Mouse (Mus musculus) brain, embryonic 14.5 days (tissue): ENCODE results near the gene Nlrp14. TPM values are rescaled to one million over a fixed set of nuclear protein-coding genes. Genes with fewer than 3 reads are reported as not detected.
A peak's percentile ranks its signal among the peaks of the same experiment; 100 is the strongest.

Source experiments
- DNase-seq: peaks from one replicate; pipeline ENCODE4 v3.0.0-alpha.2; 2011; ENCODE audit warnings: low read depth
- CTCF ChIP-seq: fragments of 200-500 bp; IDR thresholded peaks from 2 replicates; pipeline ENCODE4 v1.5.1; 2012; ENCODE audit warnings: inconsistent platforms, mild to moderate bottlenecking, moderate library complexity, borderline replicate concordance; ENCODE audit not compliant: insufficient read depth, insufficient read length; ENCODE audit errors: extremely low read depth
- POLR2A ChIP-seq: fragments of 200-500 bp; IDR thresholded peaks from 2 replicates; pipeline ENCODE4 v1.6.1; 2012; ENCODE audit warnings: mild to moderate bottlenecking, inconsistent platforms, borderline replicate concordance; ENCODE audit not compliant: poor library complexity, insufficient read depth, insufficient read length, severe bottlenecking; ENCODE audit errors: extremely low read depth
- polyA plus RNA-seq: library from polyadenylated mRNA; depleted of rRNA; stranded (reverse); fragments of >200 nt; gene quantifications from 2 replicates; pipeline ENCODE4 v1.2.3, GENCODE M21; 2012; rRNA removed

Nlrp14 gene
- polyA plus RNA-seq, 1 experiment: not detected

DNA sequence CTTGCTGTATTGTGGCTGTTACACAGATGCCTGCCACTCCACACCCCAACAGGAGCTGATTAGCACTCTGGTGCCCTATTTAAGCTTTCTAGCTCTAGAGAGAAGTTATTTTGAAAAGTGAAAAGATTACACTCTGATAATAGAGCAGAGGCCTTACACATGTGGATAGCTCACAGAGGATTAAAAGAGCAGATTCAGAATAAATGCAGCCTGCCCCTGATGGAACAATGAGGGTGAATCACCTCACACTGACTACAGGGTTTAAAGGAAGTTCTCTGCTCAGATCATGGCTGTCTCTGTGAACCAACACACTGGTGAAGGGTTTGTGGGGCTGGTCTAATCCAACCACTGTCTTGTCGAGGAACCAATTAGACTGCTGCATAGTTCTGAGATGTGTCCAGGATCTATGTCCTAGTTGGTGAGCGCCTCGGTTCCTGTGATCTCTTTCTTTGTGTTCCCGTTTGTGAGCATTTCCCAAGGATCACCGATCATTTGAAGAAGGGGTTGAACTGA is 74.6 kb downstream of the Nlrp14 start:
- no peak for TF ChIP-seq POLR2A
- no peak for TF ChIP-seq CTCF
- DNase-seq: peak; percentile 19

Other genes starting within 250 kb of the Nlrp14 start
- not detected in 2 replicates for gene Olfr709-ps1, start 234.8 kb upstream of the Nlrp14 start, polyA plus RNA-seq
- gene Olfr710, start 218.7 kb upstream of the Nlrp14 start, polyA plus RNA-seq: not detected in 2 replicates
- not detected in 2 replicates for gene Olfr6, start 203.1 kb upstream of the Nlrp14 start, polyA plus RNA-seq
- not detected in 2 replicates for gene Olfr711, start 191.5 kb upstream of the Nlrp14 start, polyA plus RNA-seq
- gene Olfr2, start 160.9 kb upstream of the Nlrp14 start, polyA plus RNA-seq: not detected in 2 replicates
- not detected in 2 replicates for gene Olfr713, start 135.8 kb upstream of the Nlrp14 start, polyA plus RNA-seq
- not detected in 2 replicates for gene Olfr714, start 96.0 kb upstream of the Nlrp14 start, polyA plus RNA-seq
- gene Olfr17, start 73.8 kb upstream of the Nlrp14 start, polyA plus RNA-seq: not detected in 2 replicates
- not detected in 2 replicates for gene Olfr715b, start 56.6 kb upstream of the Nlrp14 start, polyA plus RNA-seq
- gene Olfr715, start 35.9 kb upstream of the Nlrp14 start, polyA plus RNA-seq: not detected in 2 replicates
- not detected in 2 replicates for gene Olfr716, start 28.7 kb upstream of the Nlrp14 start, polyA plus RNA-seq
- gene Rbmxl2, start 42.5 kb downstream of the Nlrp14 start, polyA plus RNA-seq: not detected in 2 replicates
- gene Syt9, start 203.7 kb downstream of the Nlrp14 start, polyA plus RNA-seq: 9.1 and 12.3 TPM in 2 replicates